Mouse (Mus musculus): ENCODE results near the gene Gm44596. TPM values are rescaled to one million over a fixed set of nuclear protein-coding genes. Genes with fewer than 3 reads are reported as not detected.
A peak's percentile ranks its signal among the peaks of the same experiment; 100 is the strongest.

Gene Gm44596
- not detected in 2 replicates for polyA plus RNA-seq (2015; fragmentation: Nextera tagmentation; extraction: Ambion mirVana)

- peaks cover 8% of the 10 kb centered on the region for H3K4me1 ChIP-seq
- H3K4me2 ChIP-seq = no peak within 1 kb of the TSS
- no peaks in the 10 kb centered on the region for H3K27me3 ChIP-seq (replicated peaks)
- peaks cover 69% of the 10 kb centered on the region for H3K36me3 ChIP-seq
- no peak within 1 kb of the TSS for H3K27ac ChIP-seq (replicated peaks)
- no peak within 1 kb of the TSS for H3K9ac ChIP-seq
- H3K4me3 ChIP-seq = no peak within 1 kb of the TSS
- WGBS = 32% methylated on average over 6 of the region's 6 CpGs
- ATAC-seq (ENCODE audit: extremely low read depth, insufficient number of reproducible peaks, low FRiP score, low TSS enrichment) = 0 out of 2 replicates have a peak, but pooled peaks have one; percentile 33
- no peaks in the 10 kb centered on the region for H3K9me3 ChIP-seq
Observed at GRCm38 (mm10) chr6:128375192-128375591, at the start of gene Gm44596, which contains the start of gene Tex52. TSS of gene Gm44596 (plus strand) at chr6:128375503. TSS of gene Tex52 (plus strand) at chr6:128375456.

- no peak for ATAC-seq (ENCODE audit: extremely low read depth, insufficient number of reproducible peaks, low FRiP score, low TSS enrichment)
- peak overlapping the region; percentile 40 for H3K4me2 ChIP-seq
- H3K27me3 ChIP-seq (replicated peaks) = no peaks in the 10 kb centered on the region
- no peak overlapping the region for H3K4me3 ChIP-seq
- peaks cover 10% of the 10 kb centered on the region; the same call in 1 of the 2 replicates for H3K9me3 ChIP-seq
- peak overlapping the region; percentile 42 for H3K9ac ChIP-seq
- 12% methylated on average over 12 of the region's 12 CpGs for WGBS
- no peak overlapping the region for H3K27ac ChIP-seq (replicated peaks)
- peaks cover 17% of the 10 kb centered on the region for H3K4me1 ChIP-seq
- peaks cover 60% of the 10 kb centered on the region for H3K36me3 ChIP-seq
Observed at GRCm38 (mm10) chr6:128334397-128335124, 40.7 kb upstream of the Gm44596 start.

GRCm38 (mm10) chr6:128337467-128337866 is 37.8 kb upstream of the Gm44596 start:
- H3K4me1 ChIP-seq = peaks cover 20% of the 10 kb centered on the region
- peaks cover 40% of the 10 kb centered on the region for H3K36me3 ChIP-seq
- ATAC-seq (ENCODE audit: extremely low read depth, insufficient number of reproducible peaks, low FRiP score, low TSS enrichment) = no peak
- 78% methylated on average over 7 of the region's 7 CpGs for WGBS
- no peak overlapping the region for H3K9ac ChIP-seq
- H3K9me3 ChIP-seq = no peaks in the 10 kb centered on the region
- H3K27me3 ChIP-seq (replicated peaks) = no peaks in the 10 kb centered on the region
- H3K4me2 ChIP-seq = no peak overlapping the region
- H3K4me3 ChIP-seq = no peak overlapping the region
- H3K27ac ChIP-seq (replicated peaks) = no peak overlapping the region

GRCm38 (mm10) chr6:128338876-128339275 is 36.4 kb upstream of the Gm44596 start:
- peaks cover 26% of the 10 kb centered on the region for H3K4me1 ChIP-seq
- no peaks in the 10 kb centered on the region for H3K9me3 ChIP-seq
- no peak for ATAC-seq (ENCODE audit: extremely low read depth, insufficient number of reproducible peaks, low FRiP score, low TSS enrichment)
- no peak overlapping the region for H3K27ac ChIP-seq (replicated peaks)
- H3K36me3 ChIP-seq = peaks cover 35% of the 10 kb centered on the region
- 29% methylated on average over 5 of the region's 5 CpGs for WGBS
- no peak overlapping the region for H3K4me2 ChIP-seq
- peak overlapping the region; percentile 25; the same call in 1 of the 2 replicates for H3K9ac ChIP-seq
- H3K4me3 ChIP-seq = no peak overlapping the region
- no peaks in the 10 kb centered on the region for H3K27me3 ChIP-seq (replicated peaks)

GRCm38 (mm10) chr6:128341956-128342723 is 33.2 kb upstream of the Gm44596 start:
- ATAC-seq (ENCODE audit: extremely low read depth, insufficient number of reproducible peaks, low FRiP score, low TSS enrichment) = no peak

GRCm38 (mm10) chr6:128345623-128346022 is 29.7 kb upstream of the Gm44596 start:
- Histone ChIP-seq H3K36me3 (peaks cover 24% of the 10 kb centered on the region), H3K4me2 (no peak overlapping the region), H3K27ac (replicated peaks) (no peak overlapping the region), H3K9me3 (no peaks in the 10 kb centered on the region), H3K4me1 (peaks cover 9% of the 10 kb centered on the region), H3K9ac (no peak overlapping the region), H3K4me3 (no peak overlapping the region), H3K27me3 (replicated peaks) (no peaks in the 10 kb centered on the region)
- WGBS = 75% methylated on average over 10 of the region's 10 CpGs
- no peak for ATAC-seq (ENCODE audit: extremely low read depth, insufficient number of reproducible peaks, low FRiP score, low TSS enrichment)

More at GRCm38 (mm10) chr6:128341956-128342723, 33.2 kb upstream of the Gm44596 start:
- H3K9ac ChIP-seq = no peak overlapping the region
- H3K27ac ChIP-seq (replicated peaks) = no peak overlapping the region
- H3K4me1 ChIP-seq = peaks cover 17% of the 10 kb centered on the region
- H3K4me2 ChIP-seq = no peak overlapping the region
- peaks cover 19% of the 10 kb centered on the region for H3K36me3 ChIP-seq
- no peak overlapping the region for H3K4me3 ChIP-seq
- no peaks in the 10 kb centered on the region for H3K9me3 ChIP-seq
- 87% methylated on average over 11 of the region's 11 CpGs for WGBS
- H3K27me3 ChIP-seq (replicated peaks) = no peaks in the 10 kb centered on the region

GRCm38 (mm10) chr6:128346782-128347181 is 28.5 kb upstream of the Gm44596 start:
- no peak overlapping the region for H3K4me2 ChIP-seq
- no peak overlapping the region for H3K9ac ChIP-seq
- ATAC-seq (ENCODE audit: extremely low read depth, insufficient number of reproducible peaks, low FRiP score, low TSS enrichment) = no peak
- H3K27ac ChIP-seq (replicated peaks) = no peak overlapping the region
- peaks cover 29% of the 10 kb centered on the region for H3K36me3 ChIP-seq
- H3K4me3 ChIP-seq = no peak overlapping the region
- H3K27me3 ChIP-seq (replicated peaks) = no peaks in the 10 kb centered on the region
- no peaks in the 10 kb centered on the region for H3K9me3 ChIP-seq
- H3K4me1 ChIP-seq = peaks cover 9% of the 10 kb centered on the region
- WGBS = 78% methylated on average over 6 of the region's 6 CpGs

GRCm38 (mm10) chr6:128349711-128350110 is 25.6 kb upstream of the Gm44596 start:
- H3K4me2 ChIP-seq = no peak overlapping the region
- WGBS = 60% methylated on average over 7 of the region's 7 CpGs
- peaks cover 14% of the 10 kb centered on the region for H3K36me3 ChIP-seq
- ATAC-seq (ENCODE audit: extremely low read depth, insufficient number of reproducible peaks, low FRiP score, low TSS enrichment) = no peak
- no peaks in the 10 kb centered on the region for H3K9me3 ChIP-seq
- no peak overlapping the region for H3K4me3 ChIP-seq
- no peak overlapping the region for H3K9ac ChIP-seq
- peaks cover 11% of the 10 kb centered on the region for H3K4me1 ChIP-seq
- 0 out of 2 replicates have a peak overlapping the region, but pooled peaks have one; percentile 17 for H3K27ac ChIP-seq (replicated peaks)
- no peaks in the 10 kb centered on the region for H3K27me3 ChIP-seq (replicated peaks)

- Histone ChIP-seq H3K36me3 (peaks cover 36% of the 10 kb centered on the region), H3K4me3 (no peak overlapping the region), H3K9ac (no peak overlapping the region; the same call in 1 of the 2 replicates), H3K4me1 (peaks cover 20% of the 10 kb centered on the region), H3K9me3 (no peaks in the 10 kb centered on the region), H3K27me3 (replicated peaks) (no peaks in the 10 kb centered on the region), H3K4me2 (peak overlapping the region; percentile 86; the same call in 1 of the 2 replicates), H3K27ac (replicated peaks) (no peak overlapping the region)
- no peak for ATAC-seq (ENCODE audit: extremely low read depth, insufficient number of reproducible peaks, low FRiP score, low TSS enrichment)
- 62% methylated on average over 3 of the region's 3 CpGs for WGBS
Observed at GRCm38 (mm10) chr6:128354140-128354539, 21.2 kb upstream of the Gm44596 start.

GRCm38 (mm10) chr6:128355201-128355681 is 20.1 kb upstream of the Gm44596 start:
- peak overlapping the region; percentile 80 for H3K27ac ChIP-seq (replicated peaks)
- no peaks in the 10 kb centered on the region for H3K9me3 ChIP-seq
- H3K4me3 ChIP-seq = peak overlapping the region; percentile 80
- peaks cover 41% of the 10 kb centered on the region for H3K36me3 ChIP-seq
- H3K4me1 ChIP-seq = peaks cover 18% of the 10 kb centered on the region
- under 1% methylated on average over 28 of the region's 28 CpGs for WGBS
- peak overlapping the region; percentile 86 for H3K9ac ChIP-seq
- peak overlapping the region; percentile 86 for H3K4me2 ChIP-seq
- no peaks in the 10 kb centered on the region for H3K27me3 ChIP-seq (replicated peaks)
- no peak; the same call in none of the 2 replicates for ATAC-seq (ENCODE audit: extremely low read depth, insufficient number of reproducible peaks, low FRiP score, low TSS enrichment)

- no peaks in the 10 kb centered on the region for H3K9me3 ChIP-seq
- H3K4me3 ChIP-seq = peak within 1 kb of the TSS; percentile 80
- H3K4me1 ChIP-seq = peaks cover 21% of the 10 kb centered on the region
- H3K27me3 ChIP-seq (replicated peaks) = no peaks in the 10 kb centered on the region
- peak within 1 kb of the TSS; percentile 80 for H3K27ac ChIP-seq (replicated peaks)
- H3K4me2 ChIP-seq = peak within 1 kb of the TSS; percentile 86
- WGBS = under 1% methylated on average over 42 of the region's 42 CpGs
- H3K9ac ChIP-seq = peak within 1 kb of the TSS; percentile 86
- ATAC-seq (ENCODE audit: extremely low read depth, insufficient number of reproducible peaks, low FRiP score, low TSS enrichment) = peak; percentile 99
- H3K36me3 ChIP-seq = peaks cover 38% of the 10 kb centered on the region
Observed at GRCm38 (mm10) chr6:128355726-128356416, 19.4 kb upstream of the Gm44596 start, which contains the start of gene Tulp3. TSS of gene Tulp3 (minus strand) at chr6:128355851.

Data from heart, embryonic 13.5 days (tissue).